Mouse (Mus musculus) bone marrow, adult 2 months (tissue): ENCODE measurements around the gene Bckdk. TPM values are rescaled to one million over a fixed set of nuclear protein-coding genes. Genes with fewer than 3 reads are reported as not detected.

Experiments used
- H3K27ac ChIP-seq: fragments of 200-500 bp; 2 replicates; pipeline ENCODE4 v1.5.1; 2012; ENCODE audit warnings: low read depth, mild to moderate bottlenecking, control low read depth, inconsistent platforms, low read length; ENCODE audit not compliant: control insufficient read depth, poor library complexity, insufficient read depth
- H3K4me1 ChIP-seq: fragments of 200-500 bp; 2 replicates; pipeline ENCODE4 v1.6.1; 2011; ENCODE audit warnings: low read length; ENCODE audit not compliant: control insufficient read depth, insufficient read depth
- H3K4me3 ChIP-seq: fragments of 200-500 bp; replicated peaks from 2 replicates; pipeline ENCODE3; 2011; ENCODE audit warnings: mild to moderate bottlenecking, low read depth, low read length, control low read depth; ENCODE audit not compliant: control insufficient read depth
- CTCF ChIP-seq: fragments of 200-500 bp; IDR thresholded peaks from 2 replicates; pipeline ENCODE4 v1.5.1; 2011; ENCODE audit warnings: low read length, control low read depth; ENCODE audit not compliant: control insufficient read depth, insufficient read depth
- POLR2A ChIP-seq: fragments of 200-500 bp; IDR thresholded peaks from 2 replicates; pipeline ENCODE4 v1.6.1; 2011; ENCODE audit warnings: low read depth, mild to moderate bottlenecking, control low read depth, low read length, borderline replicate concordance; ENCODE audit not compliant: control insufficient read depth
- WGBS: fragments of 180-500 bp; shearing (Covaris S2); methylation state at CpG from one replicate; pipeline ENCODE4 v1.1.7; 2018; 5-methylcytosine and 5-hydroxymethylcytosine counted together
- polyA plus RNA-seq: library from polyadenylated mRNA; stranded (reverse); fragments of >200 nt; gene quantifications from 2 replicates; pipeline ENCODE4 v1.2.4, GENCODE M21; 2011; ENCODE audit warnings: low replicate concordance; ENCODE audit not compliant: missing spikeins, insufficient read depth, insufficient read length

Gene Bckdk
- polyA plus RNA-seq, 1 experiment: 66.8 TPM

DNA sequence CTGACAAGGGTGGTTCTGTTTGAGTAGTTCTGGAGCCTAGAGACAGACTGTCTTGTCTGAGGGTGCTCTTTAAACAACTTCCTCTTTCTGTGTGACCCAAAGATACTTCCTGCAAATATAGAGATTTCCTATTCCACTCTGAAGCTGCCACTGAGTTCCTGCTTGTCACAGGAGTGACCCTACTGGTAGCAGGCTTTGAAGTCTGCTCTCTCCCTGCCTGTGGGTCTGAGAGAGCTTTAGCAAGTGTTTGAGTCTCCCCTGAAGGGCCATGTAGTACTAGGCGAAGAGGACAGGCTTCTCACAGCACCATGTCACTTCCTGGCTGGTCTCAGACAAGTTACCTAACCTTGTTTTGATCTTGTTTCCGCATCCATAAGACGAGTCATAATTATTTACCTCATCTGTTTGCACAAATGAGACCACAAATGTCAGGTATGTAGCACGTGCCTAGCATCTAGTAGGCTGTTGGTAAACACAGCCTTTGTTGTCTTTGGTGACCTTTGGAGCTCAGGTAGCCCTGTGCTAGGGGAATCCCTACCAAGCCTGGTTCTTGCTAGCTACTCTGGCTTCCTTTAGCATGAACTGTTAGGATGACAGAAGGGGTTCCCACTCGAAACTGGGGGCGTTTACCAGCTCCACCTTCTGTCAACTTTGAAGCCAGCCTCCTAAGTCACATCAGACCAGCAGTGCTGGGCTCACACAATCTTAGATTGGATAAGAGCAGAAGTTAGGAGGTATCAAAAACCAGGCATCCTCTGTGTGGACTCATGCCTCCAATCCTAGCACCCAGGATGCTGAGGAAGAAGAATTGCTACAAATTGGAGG is 18.8 kb downstream of the Bckdk start:
- H3K27ac ChIP-seq: peak overlapping the region; percentile 96
- no peak overlapping the region for H3K4me3 ChIP-seq
- H3K4me1 ChIP-seq: peaks cover 3% of the 10 kb centered on the region
- 20% methylated on average over 6 of the region's 6 CpGs for WGBS
- TF ChIP-seq CTCF (no peak), POLR2A (no peak)

DNA sequence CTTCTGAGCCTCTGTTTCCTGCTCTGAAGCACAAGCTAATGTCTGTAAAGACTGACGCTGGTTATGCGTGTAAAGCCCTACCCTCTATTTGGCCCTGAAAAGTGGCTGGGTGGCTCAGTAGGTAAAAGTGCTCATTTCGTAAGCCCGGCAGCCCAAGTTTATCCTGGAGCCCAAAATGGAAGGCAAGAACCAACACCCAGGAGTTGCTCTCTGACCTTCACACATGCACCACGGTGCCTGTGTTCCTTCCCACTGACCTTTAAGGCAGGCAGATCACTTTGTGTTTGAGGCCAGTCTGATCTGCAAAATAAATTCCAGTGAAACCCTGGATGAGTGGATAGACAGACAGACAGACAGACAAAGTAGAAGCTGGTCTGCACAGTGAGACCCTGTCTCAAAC is 19.8 kb downstream of the Bckdk start:
- 89% methylated on average over 5 of the region's 5 CpGs for WGBS
- Histone ChIP-seq H3K4me1 (peaks cover 3% of the 10 kb centered on the region), H3K4me3 (no peak overlapping the region), H3K27ac (peak overlapping the region; percentile 43; the same call in 1 of the 2 replicates)
- TF ChIP-seq POLR2A (no peak), CTCF (no peak)

DNA sequence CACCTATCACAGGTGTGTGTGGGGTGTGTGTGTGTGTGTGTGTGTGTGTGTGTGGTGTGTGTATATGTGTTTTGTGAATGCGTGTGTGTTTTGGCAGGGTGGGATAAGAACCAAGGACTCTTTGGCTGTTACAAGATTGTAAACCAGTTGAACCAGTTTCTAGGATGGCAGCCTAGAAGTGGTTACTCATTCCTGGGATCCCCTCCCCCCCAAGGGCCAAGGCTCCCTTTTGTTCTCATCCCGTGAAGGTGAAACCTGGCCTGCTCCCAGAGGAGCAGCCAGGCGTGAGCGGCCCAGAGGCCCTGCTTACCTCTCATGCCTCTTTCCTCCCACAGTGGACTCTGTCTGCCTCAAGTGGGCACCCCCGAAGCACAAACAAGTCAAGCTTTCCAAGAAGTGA is 21.4 kb downstream of the Bckdk start:
- 88% methylated on average over 5 of the region's 5 CpGs for WGBS
- H3K27ac ChIP-seq: no peak overlapping the region
- peaks cover 3% of the 10 kb centered on the region for H3K4me1 ChIP-seq
- TF ChIP-seq POLR2A: no peak
- TF ChIP-seq CTCF: no peak
- no peak overlapping the region for H3K4me3 ChIP-seq

DNA sequence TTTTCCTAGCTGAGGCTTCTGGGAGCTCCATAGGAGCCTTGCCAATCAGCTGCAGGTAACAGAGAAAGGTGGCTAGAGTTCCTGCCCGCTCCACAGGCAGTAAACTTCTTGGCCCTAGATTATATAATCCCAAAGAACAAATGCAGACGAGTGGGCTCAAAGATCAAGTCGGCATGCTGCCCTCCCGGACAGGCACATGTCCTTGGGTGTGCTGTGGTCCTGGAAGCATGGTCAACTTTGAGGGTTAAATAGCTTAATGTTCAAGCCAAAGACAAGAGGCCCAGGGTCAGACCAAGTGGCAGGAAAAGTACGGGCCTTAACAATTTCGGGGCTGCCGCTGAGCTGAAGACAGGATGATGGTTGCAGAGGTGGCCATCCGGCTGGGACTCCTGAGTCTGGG is 22.2 kb downstream of the Bckdk start:
- 87% methylated on average over 8 of the region's 8 CpGs for WGBS
- no peak overlapping the region for H3K27ac ChIP-seq
- H3K4me3 ChIP-seq: no peak overlapping the region
- peaks cover 3% of the 10 kb centered on the region for H3K4me1 ChIP-seq
- TF ChIP-seq CTCF: no peak
- TF ChIP-seq POLR2A: no peak

DNA sequence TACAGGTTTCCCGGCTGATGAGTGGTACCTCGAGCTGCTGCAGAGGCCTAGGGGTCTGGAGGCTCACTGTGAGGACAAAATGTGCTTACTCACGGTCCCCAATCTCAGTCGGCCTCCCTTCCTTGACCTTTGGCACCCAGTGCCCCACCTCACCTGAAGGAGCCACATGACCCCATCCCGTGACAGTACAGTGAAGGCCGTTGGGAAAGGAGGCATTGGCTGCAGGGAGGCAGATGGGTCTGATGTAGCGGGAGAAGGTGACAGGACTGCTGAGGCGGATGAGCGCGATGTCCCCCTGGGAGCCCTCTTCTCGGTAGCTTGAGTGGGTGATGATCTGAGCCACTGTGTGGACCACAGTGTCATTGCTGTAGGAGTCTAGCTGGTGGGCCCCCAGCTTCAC is 23.0 kb downstream of the Bckdk start:
- TF ChIP-seq CTCF (no peak), POLR2A (no peak)
- WGBS: 88% methylated on average over 11 of the region's 11 CpGs
- Histone ChIP-seq H3K27ac (no peak overlapping the region), H3K4me3 (no peak overlapping the region), H3K4me1 (peaks cover 3% of the 10 kb centered on the region)

DNA sequence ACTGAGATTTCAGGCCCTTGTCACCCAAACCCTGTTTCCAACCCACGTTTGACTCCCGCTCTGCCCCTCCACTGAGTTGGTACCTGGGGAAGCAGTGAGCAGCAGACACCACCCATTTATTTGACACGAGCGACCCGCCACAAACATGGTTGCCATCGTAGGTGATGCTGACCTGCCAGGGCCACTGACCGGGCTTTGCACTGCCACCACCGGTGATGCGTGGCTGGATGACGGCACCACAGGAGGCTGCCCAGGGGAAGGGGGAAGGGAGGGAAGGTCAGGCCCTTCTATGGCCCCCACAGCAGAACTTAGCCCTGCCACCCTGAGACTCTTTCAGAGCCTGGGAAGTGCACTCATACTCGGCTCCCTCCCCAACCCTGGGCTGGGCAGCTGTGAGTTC is 23.8 kb downstream of the Bckdk start:
- TF ChIP-seq POLR2A (no peak), CTCF (no peak)
- Histone ChIP-seq H3K27ac (no peak overlapping the region), H3K4me3 (no peak overlapping the region), H3K4me1 (no peaks in the 10 kb centered on the region; the same call in 1 of the 2 replicates)
- 92% methylated on average over 11 of the region's 11 CpGs for WGBS

DNA sequence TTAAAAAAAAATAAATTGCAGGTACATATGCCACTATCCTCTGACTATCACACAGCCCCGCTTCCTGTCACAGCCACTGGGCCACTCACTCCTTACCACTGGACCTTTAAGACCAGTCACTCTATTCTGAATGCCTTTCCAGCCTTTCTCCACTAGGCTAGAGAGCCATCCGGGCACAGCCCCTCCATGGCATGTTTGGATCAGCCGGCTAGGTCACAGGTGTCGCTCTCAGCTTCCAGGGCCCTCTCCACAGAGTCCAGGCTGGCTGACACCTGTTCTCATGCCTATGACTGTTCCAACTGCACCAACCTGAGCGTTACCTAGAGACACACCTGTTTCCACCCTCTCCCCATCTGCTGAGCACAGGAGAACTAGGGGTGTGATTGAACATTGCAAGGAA is 24.7 kb downstream of the Bckdk start:
- Histone ChIP-seq H3K27ac (no peak overlapping the region), H3K4me1 (no peaks in the 10 kb centered on the region), H3K4me3 (no peak overlapping the region)
- TF ChIP-seq CTCF (no peak), POLR2A (no peak)
- 84% methylated on average over 5 of the region's 5 CpGs for WGBS

DNA sequence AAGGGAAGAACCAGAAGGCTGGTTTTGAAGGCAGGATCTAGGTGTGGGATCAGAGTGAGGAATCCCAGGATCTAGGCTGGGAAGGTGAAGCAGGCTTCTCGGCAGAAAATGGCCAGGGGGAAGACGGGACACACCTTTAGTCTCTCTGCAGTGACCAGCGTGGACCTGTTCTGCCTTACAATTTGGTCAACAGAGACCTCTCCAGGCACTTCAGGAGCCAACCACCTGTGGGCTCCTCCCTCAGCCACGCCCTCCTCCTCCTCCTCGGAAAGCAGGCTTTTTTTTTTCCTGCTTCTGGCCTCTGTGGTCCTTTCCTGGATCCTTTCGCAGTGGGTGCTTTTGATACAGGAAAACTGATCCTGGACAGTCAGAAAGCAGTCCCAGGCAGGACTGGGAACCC is 26.0 kb downstream of the Bckdk start, which contains the start of gene Prss8:
Prss8 (minus strand) TSS at position 182 of the 400 bp plus-strand sequence.
- Histone ChIP-seq H3K27ac (no peak within 1 kb of the TSS), H3K4me3 (no peak within 1 kb of the TSS), H3K4me1 (no peaks in the 10 kb centered on the region)
- TF ChIP-seq POLR2A: no peak
- TF ChIP-seq CTCF: no peak
- WGBS: 69% methylated on average over 6 of the region's 6 CpGs
